Mouse (Mus musculus): ENCODE results near the gene Commd8. TPM values are rescaled to one million over a fixed set of nuclear protein-coding genes. Genes with fewer than 3 reads are reported as not detected.

Commd8 gene
- polyA plus RNA-seq (2015; fragmentation: Nextera tagmentation; extraction: Ambion mirVana): 115 and 116 TPM in 2 replicates

DNA sequence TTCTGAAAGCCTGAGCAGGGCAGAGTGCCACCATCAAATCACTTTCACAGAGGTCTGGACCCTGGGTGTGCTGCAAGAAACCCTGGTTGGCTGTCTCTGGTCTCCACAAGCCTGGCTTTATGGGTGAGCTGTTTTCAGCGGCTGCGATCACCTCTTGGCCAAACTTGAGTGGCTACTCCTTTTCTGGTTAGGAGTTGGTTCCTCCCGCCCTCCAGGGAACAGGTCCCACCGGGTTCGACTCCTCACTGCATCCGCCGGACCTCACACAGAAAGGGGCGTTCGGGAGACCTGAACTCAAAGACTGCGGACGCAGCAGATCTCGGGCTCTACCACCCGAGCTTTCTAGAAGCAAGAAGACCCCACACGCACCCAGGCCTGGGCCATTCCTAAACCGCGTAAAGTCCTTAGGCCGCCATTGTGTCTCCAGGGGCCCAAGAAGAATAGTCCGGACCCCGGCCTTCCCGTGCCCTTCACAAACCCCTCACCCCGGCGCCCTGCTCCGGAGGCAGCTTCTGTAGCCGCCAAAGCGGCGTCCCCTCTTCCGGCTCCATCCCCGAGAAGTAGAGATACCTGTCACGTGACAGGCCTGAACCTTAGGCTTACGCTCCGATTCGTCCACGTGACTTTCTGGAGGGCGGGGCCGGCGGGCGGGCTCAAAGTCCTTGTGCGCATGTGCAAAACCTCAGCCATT lies at the start of gene Commd8:
Gene Commd8 (minus strand): TSS at position 596 of the 691 bp plus-strand sequence.
- peak within 1 kb of the TSS; percentile 79 for H3K4me2 ChIP-seq (replicated peaks; ENCODE audit: low read depth)
- peak within 1 kb of the TSS; percentile 73 for H3K27ac ChIP-seq (ENCODE audit: low read depth, low read length)
- under 1% methylated on average over 38 of the region's 38 CpGs for WGBS
- no peak for TF ChIP-seq CTCF (IDR thresholded peaks at IDR 0.05; ENCODE audit: low read depth)
- H3K4me3 ChIP-seq (ENCODE audit: low read depth, low read length): peak within 1 kb of the TSS; percentile 88
- H3K9ac ChIP-seq (ENCODE audit: low read depth, low read length): peak within 1 kb of the TSS; percentile 70
- H3K27me3 ChIP-seq (replicated peaks; ENCODE audit: control insufficient read depth, insufficient read depth, low read length): no peaks in the 10 kb centered on the region
- ATAC-seq: peak; percentile 96
- H3K9me3 ChIP-seq (ENCODE audit: control insufficient read depth): no peaks in the 10 kb centered on the region
- H3K4me1 ChIP-seq (replicated peaks; ENCODE audit: control insufficient read depth, insufficient read depth, low read length): 0 out of 2 replicates have a peak, but pooled peaks cover 6% of the 10 kb centered on the region
- H3K36me3 ChIP-seq (ENCODE audit: control insufficient read depth, insufficient read depth): no peaks in the 10 kb centered on the region

DNA sequence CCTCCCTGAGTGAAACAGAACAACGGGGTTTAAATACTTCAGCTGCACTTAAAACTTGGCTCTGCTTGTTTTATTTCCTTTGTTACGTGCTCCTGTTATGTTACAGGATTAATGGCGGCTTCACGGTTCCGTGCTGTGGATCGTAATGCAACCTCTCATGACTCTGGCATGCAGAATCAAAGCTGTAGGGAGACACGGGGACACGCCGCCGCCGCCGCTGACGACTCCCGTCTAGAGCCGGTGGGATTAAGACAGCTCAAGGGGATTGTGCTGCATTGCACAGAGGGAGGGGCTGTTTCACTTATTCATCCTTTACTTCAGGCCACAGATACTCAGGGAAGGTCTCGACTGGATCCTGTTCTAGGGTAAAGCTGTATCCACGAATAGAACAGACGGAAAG lies 43.8 kb upstream of the Commd8 start:
- Histone ChIP-seq H3K4me2 (replicated peaks; ENCODE audit: low read depth) (no peak overlapping the region), H3K4me1 (replicated peaks; ENCODE audit: control insufficient read depth, insufficient read depth, low read length) (no peaks in the 10 kb centered on the region)
- no peak for ATAC-seq

DNA sequence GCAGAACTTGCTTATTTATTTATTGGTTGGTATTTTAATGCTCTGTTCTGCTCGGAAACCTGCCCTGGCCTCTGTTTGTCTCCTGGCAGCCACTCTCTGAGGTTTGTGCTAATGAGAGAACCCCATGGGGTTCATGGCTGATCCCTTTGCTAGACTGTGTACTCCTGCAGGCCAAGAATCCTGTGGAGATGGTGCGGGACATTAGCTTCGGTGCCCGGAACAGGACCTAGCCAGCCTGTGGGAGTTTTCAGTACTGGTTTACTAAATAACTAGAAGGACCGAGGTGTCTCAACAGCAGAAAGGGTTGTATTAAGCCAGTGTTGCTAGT lies 42.8 kb upstream of the Commd8 start:
- H3K4me3 ChIP-seq (ENCODE audit: low read depth, low read length): no peak overlapping the region
- H3K9me3 ChIP-seq (ENCODE audit: control insufficient read depth): no peaks in the 10 kb centered on the region
- WGBS: 83% methylated on average over 5 of the region's 5 CpGs

More for the DNA sequence above, 43.8 kb upstream of the Commd8 start:
- no peaks in the 10 kb centered on the region for H3K9me3 ChIP-seq (ENCODE audit: control insufficient read depth)
- H3K27me3 ChIP-seq (replicated peaks; ENCODE audit: control insufficient read depth, insufficient read depth, low read length): no peaks in the 10 kb centered on the region
- no peak for TF ChIP-seq CTCF (IDR thresholded peaks at IDR 0.05; ENCODE audit: low read depth)
- no peak overlapping the region for H3K9ac ChIP-seq (ENCODE audit: low read depth, low read length)
- no peaks in the 10 kb centered on the region for H3K36me3 ChIP-seq (ENCODE audit: control insufficient read depth, insufficient read depth)
- WGBS: 77% methylated on average over 18 of the region's 18 CpGs
- no peak overlapping the region for H3K4me3 ChIP-seq (ENCODE audit: low read depth, low read length)
- H3K27ac ChIP-seq (ENCODE audit: low read depth, low read length): no peak overlapping the region

DNA sequence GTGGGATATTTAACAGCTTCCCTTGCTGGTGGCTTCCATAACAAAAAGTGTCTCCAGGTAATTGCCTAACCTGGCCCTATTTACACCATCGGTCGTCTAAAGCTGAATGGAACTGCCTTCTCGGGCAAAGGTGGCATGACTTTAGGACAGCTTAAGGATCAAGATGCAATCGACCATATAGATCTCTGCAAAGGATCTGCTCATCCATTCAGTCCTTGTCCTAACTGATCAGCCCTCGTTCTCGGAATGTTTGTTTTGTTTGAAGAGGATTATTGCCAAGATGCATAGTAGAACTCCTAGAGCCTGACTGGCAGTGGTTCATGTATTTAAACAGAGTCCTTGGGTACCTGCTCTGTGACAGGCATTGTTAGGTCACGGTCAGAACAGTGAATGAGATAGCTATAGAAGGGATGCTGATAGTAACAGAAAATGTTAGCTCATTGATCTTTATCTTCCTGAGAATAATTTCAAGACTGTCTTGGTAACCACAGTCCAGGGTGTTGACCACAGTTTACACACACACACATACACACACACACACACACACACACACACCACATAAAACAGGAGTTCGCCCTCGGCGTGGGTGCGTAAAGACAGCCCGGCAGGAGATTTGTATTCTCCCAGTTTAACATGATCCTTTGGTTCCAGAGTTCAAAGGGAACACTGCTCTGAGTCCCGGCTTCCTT lies 42.3 kb upstream of the Commd8 start:
- no peaks in the 10 kb centered on the region for H3K4me1 ChIP-seq (replicated peaks; ENCODE audit: control insufficient read depth, insufficient read depth, low read length)
- H3K27ac ChIP-seq (ENCODE audit: low read depth, low read length): no peak overlapping the region
- H3K9ac ChIP-seq (ENCODE audit: low read depth, low read length): no peak overlapping the region
- no peak overlapping the region for H3K4me3 ChIP-seq (ENCODE audit: low read depth, low read length)
- ATAC-seq: no peak
- no peaks in the 10 kb centered on the region for H3K27me3 ChIP-seq (replicated peaks; ENCODE audit: control insufficient read depth, insufficient read depth, low read length)
- WGBS: 63% methylated on average over 13 of the region's 13 CpGs
- TF ChIP-seq CTCF (IDR thresholded peaks at IDR 0.05; ENCODE audit: low read depth): no peak
- H3K4me2 ChIP-seq (replicated peaks; ENCODE audit: low read depth): no peak overlapping the region
- H3K36me3 ChIP-seq (ENCODE audit: control insufficient read depth, insufficient read depth): no peaks in the 10 kb centered on the region
- no peaks in the 10 kb centered on the region for H3K9me3 ChIP-seq (ENCODE audit: control insufficient read depth)

More for the DNA sequence above, 42.8 kb upstream of the Commd8 start:
- Histone ChIP-seq H3K9ac (ENCODE audit: low read depth, low read length) (no peak overlapping the region), H3K36me3 (ENCODE audit: control insufficient read depth, insufficient read depth) (no peaks in the 10 kb centered on the region), H3K27me3 (replicated peaks; ENCODE audit: control insufficient read depth, insufficient read depth, low read length) (no peaks in the 10 kb centered on the region), H3K27ac (ENCODE audit: low read depth, low read length) (no peak overlapping the region), H3K4me2 (replicated peaks; ENCODE audit: low read depth) (no peak overlapping the region), H3K4me1 (replicated peaks; ENCODE audit: control insufficient read depth, insufficient read depth, low read length) (no peaks in the 10 kb centered on the region)
- ATAC-seq: no peak
- no peak for TF ChIP-seq CTCF (IDR thresholded peaks at IDR 0.05; ENCODE audit: low read depth)

DNA sequence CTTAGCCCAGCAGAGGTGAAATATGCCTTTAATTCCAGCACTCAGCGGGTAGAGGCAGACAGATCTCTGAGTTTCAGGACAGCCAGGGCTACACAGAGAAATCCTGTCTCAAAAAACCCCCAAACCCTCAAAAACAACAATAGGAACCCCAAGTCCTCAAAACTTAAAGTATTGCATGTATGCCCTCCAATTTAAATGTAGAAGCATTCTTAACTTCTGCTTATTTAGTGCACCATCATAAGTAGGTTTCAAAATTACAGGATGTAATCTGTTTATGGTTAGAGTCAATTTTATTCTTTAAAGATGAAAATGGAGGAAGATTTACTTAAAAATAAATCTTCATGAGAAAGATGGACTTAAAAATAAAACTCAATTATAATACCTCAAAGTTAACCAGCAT lies 40.5 kb upstream of the Commd8 start:
- H3K4me3 ChIP-seq (ENCODE audit: low read depth, low read length): no peak overlapping the region
- no peaks in the 10 kb centered on the region for H3K27me3 ChIP-seq (replicated peaks; ENCODE audit: control insufficient read depth, insufficient read depth, low read length)
- WGBS: 79% methylated on average over 1 of the region's 1 CpGs
- H3K9me3 ChIP-seq (ENCODE audit: control insufficient read depth): no peaks in the 10 kb centered on the region
- H3K27ac ChIP-seq (ENCODE audit: low read depth, low read length): no peak overlapping the region
- ATAC-seq: no peak
- no peak overlapping the region for H3K4me2 ChIP-seq (replicated peaks; ENCODE audit: low read depth)
- H3K36me3 ChIP-seq (ENCODE audit: control insufficient read depth, insufficient read depth): no peaks in the 10 kb centered on the region
- TF ChIP-seq CTCF (IDR thresholded peaks at IDR 0.05; ENCODE audit: low read depth): no peak
- no peak overlapping the region for H3K9ac ChIP-seq (ENCODE audit: low read depth, low read length)
- no peaks in the 10 kb centered on the region for H3K4me1 ChIP-seq (replicated peaks; ENCODE audit: control insufficient read depth, insufficient read depth, low read length)

DNA sequence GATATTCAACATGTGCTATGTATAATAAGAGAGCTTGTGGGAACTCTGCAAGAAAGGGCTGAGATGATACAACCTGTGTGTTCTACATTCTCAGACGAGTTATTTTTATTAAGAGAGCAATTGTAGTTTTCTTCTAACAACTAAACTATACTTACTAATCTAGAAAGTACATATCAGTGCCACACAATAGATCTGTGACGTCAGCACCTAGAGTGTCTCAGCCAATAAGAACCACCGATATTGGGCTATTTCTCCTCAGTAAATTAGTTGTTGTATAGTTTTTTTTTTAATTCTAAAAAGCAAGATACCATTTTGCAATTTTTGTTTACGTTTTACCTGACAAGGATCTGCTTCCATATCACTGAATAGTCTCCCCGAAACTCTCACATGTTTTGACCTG lies 37.3 kb upstream of the Commd8 start:
- no peaks in the 10 kb centered on the region for H3K9me3 ChIP-seq (ENCODE audit: control insufficient read depth)
- no peak overlapping the region for H3K4me3 ChIP-seq (ENCODE audit: low read depth, low read length)
- H3K9ac ChIP-seq (ENCODE audit: low read depth, low read length): no peak overlapping the region
- ATAC-seq: no peak
- TF ChIP-seq CTCF (IDR thresholded peaks at IDR 0.05; ENCODE audit: low read depth): no peak
- 92% methylated on average over 5 of the region's 5 CpGs for WGBS
- no peak overlapping the region for H3K27ac ChIP-seq (ENCODE audit: low read depth, low read length)
- H3K27me3 ChIP-seq (replicated peaks; ENCODE audit: control insufficient read depth, insufficient read depth, low read length): no peaks in the 10 kb centered on the region
- no peak overlapping the region for H3K4me2 ChIP-seq (replicated peaks; ENCODE audit: low read depth)
- no peaks in the 10 kb centered on the region for H3K36me3 ChIP-seq (ENCODE audit: control insufficient read depth, insufficient read depth)
- no peaks in the 10 kb centered on the region for H3K4me1 ChIP-seq (replicated peaks; ENCODE audit: control insufficient read depth, insufficient read depth, low read length)

Measured in intestine, postnatal 0 days (tissue).